Mouse (Mus musculus): ENCODE measurements around the gene Tmem141. TPM values are rescaled to one million over a fixed set of nuclear protein-coding genes. Genes with fewer than 3 reads are reported as not detected.

The Tmem141 gene
- total and polyA plus RNA-seq, 3 experiments = 6.2 to 11.1 (median 7.7) TPM

GRCm38 (mm10) chr2:25583571-25583970 lies 38.2 kb downstream of the Tmem141 start:
- Histone ChIP-seq H3K27me3 (replicated peaks) (no peaks in the 10 kb centered on the region), H3K36me3 (replicated peaks in 1 of 2; ENCODE audit: control insufficient read depth in 1 of 2, insufficient read depth in 1 of 2, low read length in 1 of 2) (peaks cover 49 to 80% of the 10 kb centered on the region in 2 experiments), H3K9me3 (replicated peaks; ENCODE audit: low read length) (peaks cover 16% of the 10 kb centered on the region), H3K4me3 (replicated peaks in 1 of 3; ENCODE audit: low read depth in 2 of 3, low read length in 2 of 3, poor library complexity in 1 of 3) (no peak overlapping the region), H3K9ac (ENCODE audit: insufficient read depth, low read depth) (no peak overlapping the region), H3K4me1 (ENCODE audit: control insufficient read depth in 1 of 2, insufficient read depth in 2 of 2) (peaks cover 5 to 24% of the 10 kb centered on the region in 2 experiments; a peak in 3 of 4 replicates), H3K4me2 (ENCODE audit: insufficient read depth, low read depth, poor library complexity, severe bottlenecking) (no peak overlapping the region), H3K79me2 (replicated peaks; ENCODE audit: control insufficient read depth, extremely low read depth, insufficient read depth, poor library complexity, severe bottlenecking) (no peaks in the 10 kb centered on the region), H3K27ac (ENCODE audit: insufficient read depth, low read depth) (no peak overlapping the region)
- TF ChIP-seq MEF2A (IDR thresholded peaks at IDR 0.05; ENCODE audit: borderline replicate concordance, low read depth, low read length) (no peak), IRF4 (IDR thresholded peaks at IDR 0.05; ENCODE audit: low read depth, low read length) (no peak), HCFC1 (IDR thresholded peaks at IDR 0.05; ENCODE audit: low read depth, low read length) (no peak)
- dilution Hi-C loops (cut with MboI; ENCODE audit: extremely low pct_ligation_motif_present, extremely low pct_unique_long_range_greater_than_20kb, low sequenced_read_pairs) (no loop called here), in situ Hi-C loops (cut with MboI; ENCODE audit: low pct_ligation_motif_present, low pct_unique_long_range_greater_than_20kb, low sequenced_read_pairs) (no loop called here)
- no peak for DNase-seq (ENCODE audit: extremely low read depth)

GRCm38 (mm10) chr2:25583120-25583481 lies 38.7 kb downstream of the Tmem141 start:
- Histone ChIP-seq H3K36me3 (replicated peaks in 1 of 2; ENCODE audit: control insufficient read depth in 1 of 2, insufficient read depth in 1 of 2, low read length in 1 of 2) (peaks cover 48 to 80% of the 10 kb centered on the region in 2 experiments), H3K27me3 (replicated peaks) (no peaks in the 10 kb centered on the region), H3K9me3 (replicated peaks; ENCODE audit: low read length) (peaks cover 21% of the 10 kb centered on the region), H3K27ac (ENCODE audit: insufficient read depth, low read depth) (no peak overlapping the region), H3K4me2 (ENCODE audit: insufficient read depth, low read depth, poor library complexity, severe bottlenecking) (no peak overlapping the region), H3K9ac (ENCODE audit: insufficient read depth, low read depth) (no peak overlapping the region), H3K4me3 (replicated peaks in 1 of 3; ENCODE audit: low read depth in 2 of 3, low read length in 2 of 3, poor library complexity in 1 of 3) (no peak overlapping the region), H3K4me1 (ENCODE audit: control insufficient read depth in 1 of 2, insufficient read depth in 2 of 2) (peaks cover 5 to 24% of the 10 kb centered on the region in 2 experiments; a peak in 3 of 4 replicates), H3K79me2 (replicated peaks; ENCODE audit: control insufficient read depth, extremely low read depth, insufficient read depth, poor library complexity, severe bottlenecking) (no peaks in the 10 kb centered on the region)
- in situ Hi-C loops (cut with MboI; ENCODE audit: low pct_ligation_motif_present, low pct_unique_long_range_greater_than_20kb, low sequenced_read_pairs) (no loop called here), dilution Hi-C loops (cut with MboI; ENCODE audit: extremely low pct_ligation_motif_present, extremely low pct_unique_long_range_greater_than_20kb, low sequenced_read_pairs) (no loop called here)
- no peak for TF ChIP-seq ZKSCAN1 (IDR thresholded peaks at IDR 0.05; ENCODE audit: borderline replicate concordance, low read depth, low read length)
- no peak for TF ChIP-seq TBP (conservative IDR thresholded peaks at IDR 0.05; ENCODE audit: low read depth, low read length)
- no peak for DNase-seq (ENCODE audit: extremely low read depth)

GRCm38 (mm10) chr2:25582466-25583119 lies 39.2 kb downstream of the Tmem141 start:
- no peak for TF ChIP-seq MXI1 (IDR thresholded peaks at IDR 0.05; ENCODE audit: low read depth, low read length)
- no peak for TF ChIP-seq USF2 (conservative IDR thresholded peaks at IDR 0.05; ENCODE audit: low read depth, low read length)
- TF ChIP-seq NRF1 (IDR thresholded peaks at IDR 0.05; ENCODE audit: low read depth, low read length) = no peak
- TF ChIP-seq UBTF (IDR thresholded peaks at IDR 0.05; ENCODE audit: low read depth, low read length) = no peak
- TF ChIP-seq NELFE (IDR thresholded peaks at IDR 0.05; ENCODE audit: low read depth, low read length) = no peak
- Histone ChIP-seq H3K79me2 (replicated peaks; ENCODE audit: control insufficient read depth, extremely low read depth, insufficient read depth, poor library complexity, severe bottlenecking) (no peaks in the 10 kb centered on the region), H3K9me3 (replicated peaks; ENCODE audit: low read length) (peaks cover 26% of the 10 kb centered on the region), H3K4me2 (ENCODE audit: insufficient read depth, low read depth, poor library complexity, severe bottlenecking) (no peak overlapping the region), H3K27ac (ENCODE audit: insufficient read depth, low read depth) (no peak overlapping the region), H3K27me3 (replicated peaks) (no peaks in the 10 kb centered on the region), H3K4me3 (replicated peaks in 1 of 3; ENCODE audit: low read depth in 2 of 3, low read length in 2 of 3, poor library complexity in 1 of 3) (no peak overlapping the region), H3K4me1 (ENCODE audit: control insufficient read depth in 1 of 2, insufficient read depth in 2 of 2) (peaks cover 5 to 24% of the 10 kb centered on the region in 2 experiments; a peak in 3 of 4 replicates), H3K9ac (ENCODE audit: insufficient read depth, low read depth) (no peak overlapping the region), H3K36me3 (replicated peaks in 1 of 2; ENCODE audit: control insufficient read depth in 1 of 2, insufficient read depth in 1 of 2, low read length in 1 of 2) (peaks cover 46 to 80% of the 10 kb centered on the region in 2 experiments)
- dilution Hi-C loops (cut with MboI; ENCODE audit: extremely low pct_ligation_motif_present, extremely low pct_unique_long_range_greater_than_20kb, low sequenced_read_pairs) = no loop called here
- no peak for DNase-seq (ENCODE audit: extremely low read depth)
- in situ Hi-C loops (cut with MboI; ENCODE audit: low pct_ligation_motif_present, low pct_unique_long_range_greater_than_20kb, low sequenced_read_pairs) = no loop called here
